Mouse (Mus musculus): ENCODE results near the gene Rpl3. TPM values are rescaled to one million over a fixed set of nuclear protein-coding genes. Genes with fewer than 3 reads are reported as not detected.
A peak's percentile ranks its signal among the peaks of the same experiment; 100 is the strongest.

The Rpl3 gene
- total RNA-seq, 2 experiments from 2014 or later = 475 to 533 TPM

- no peak for DNase-seq (ENCODE audit: low spot score in 2 of 2)
Measured at GRCm38 (mm10) chr15:80115866-80116794, 24.5 kb upstream of the Rpl3 start.

DNA sequence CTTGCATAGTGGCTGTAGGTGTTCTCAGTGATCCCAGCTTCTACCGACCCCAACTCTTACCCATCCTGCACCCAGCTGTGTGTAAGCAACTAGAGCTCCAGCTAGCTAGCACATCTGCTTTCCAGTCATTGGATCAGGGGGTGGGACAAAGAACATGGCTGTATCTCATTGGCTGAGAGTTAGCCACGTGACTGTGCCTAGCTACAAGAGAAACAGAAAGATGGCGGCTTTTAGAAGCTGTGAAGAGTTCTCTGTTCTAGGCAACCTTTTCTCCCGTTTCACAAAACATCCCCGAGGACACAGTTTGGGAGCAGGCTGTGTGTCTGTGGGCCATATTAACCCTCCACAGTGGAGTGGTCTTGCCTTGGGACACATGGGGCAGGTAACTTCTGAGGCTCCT, 23.6 kb upstream of the Rpl3 start:
- DNase-seq (ENCODE audit: low spot score in 2 of 2) = no peak

GRCm38 (mm10) chr15:80114414-80114813, 22.7 kb upstream of the Rpl3 start:
- DNase-seq (ENCODE audit: low spot score in 2 of 2) = no peak

DNA sequence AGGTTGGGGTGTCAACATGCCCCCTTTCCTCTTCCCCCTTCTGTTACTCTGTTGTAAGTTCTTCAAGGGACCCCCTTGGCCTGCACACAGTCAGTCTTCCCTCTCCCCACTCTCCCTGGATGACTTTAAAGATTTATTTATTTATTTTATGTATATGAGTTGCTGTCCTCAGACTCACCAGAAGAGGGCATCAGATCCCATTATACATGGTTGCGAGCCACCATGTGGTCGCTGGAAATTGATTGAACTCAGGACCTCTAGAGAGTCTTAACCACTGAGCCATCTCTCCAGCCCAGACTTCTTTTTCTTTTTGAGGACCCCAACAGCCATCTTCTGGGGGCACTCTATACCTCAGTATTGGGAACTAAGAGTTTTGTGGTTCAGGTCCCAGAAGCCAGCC, 20.8 kb upstream of the Rpl3 start:
- DNase-seq (ENCODE audit: low spot score in 2 of 2) = no peak

- DNase-seq (ENCODE audit: low spot score in 2 of 2) = no peak
Measured at GRCm38 (mm10) chr15:80111436-80111835, 19.8 kb upstream of the Rpl3 start.

DNA sequence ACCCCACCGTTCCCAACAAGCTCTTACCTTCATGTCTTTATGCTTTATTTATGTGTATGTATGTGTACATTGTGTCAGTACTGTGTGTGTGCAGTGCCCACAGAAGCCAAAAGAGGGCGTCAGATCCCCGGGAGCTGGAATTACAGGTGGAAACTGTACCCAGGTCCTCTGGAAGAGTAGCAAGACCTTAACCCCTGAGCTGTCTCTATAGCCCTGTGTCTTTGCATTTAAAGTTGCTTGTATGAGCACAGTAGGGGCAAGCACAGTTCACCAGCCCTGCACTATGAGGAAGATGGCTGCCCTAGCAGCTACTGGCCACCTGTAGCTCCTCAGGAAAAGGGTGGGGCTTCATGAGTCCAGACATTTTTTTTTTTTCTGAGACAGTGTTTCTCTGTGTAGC, 15.9 kb upstream of the Rpl3 start:
- DNase-seq (ENCODE audit: low spot score in 2 of 2) = no peak

- no peak for DNase-seq (ENCODE audit: low spot score in 2 of 2)
Measured at GRCm38 (mm10) chr15:80107143-80107542, 15.5 kb upstream of the Rpl3 start.

GRCm38 (mm10) chr15:80105490-80106410, 14.1 kb upstream of the Rpl3 start:
- no peak for DNase-seq (ENCODE audit: low spot score in 2 of 2)

DNA sequence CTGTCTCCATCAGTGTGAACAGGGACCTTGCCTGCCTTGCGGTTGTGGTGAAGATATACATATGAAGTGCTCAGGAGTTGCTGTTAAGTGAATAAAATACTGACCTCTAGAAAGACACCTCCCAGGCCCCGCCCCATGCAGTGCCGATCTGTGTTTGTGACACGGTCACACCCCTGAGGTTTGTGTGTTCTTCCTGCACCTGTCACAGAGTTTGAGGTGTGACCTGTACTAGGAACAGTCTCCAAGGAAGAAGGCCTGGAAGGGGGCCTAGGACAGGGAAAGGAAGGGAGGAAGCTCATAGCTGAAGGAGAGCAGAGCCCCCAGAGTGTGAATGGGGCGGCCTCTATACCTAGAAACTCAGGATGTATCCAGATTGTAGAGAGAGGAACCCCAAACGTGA, 10.8 kb upstream of the Rpl3 start:
- no peak for DNase-seq (ENCODE audit: low spot score in 2 of 2)

DNA sequence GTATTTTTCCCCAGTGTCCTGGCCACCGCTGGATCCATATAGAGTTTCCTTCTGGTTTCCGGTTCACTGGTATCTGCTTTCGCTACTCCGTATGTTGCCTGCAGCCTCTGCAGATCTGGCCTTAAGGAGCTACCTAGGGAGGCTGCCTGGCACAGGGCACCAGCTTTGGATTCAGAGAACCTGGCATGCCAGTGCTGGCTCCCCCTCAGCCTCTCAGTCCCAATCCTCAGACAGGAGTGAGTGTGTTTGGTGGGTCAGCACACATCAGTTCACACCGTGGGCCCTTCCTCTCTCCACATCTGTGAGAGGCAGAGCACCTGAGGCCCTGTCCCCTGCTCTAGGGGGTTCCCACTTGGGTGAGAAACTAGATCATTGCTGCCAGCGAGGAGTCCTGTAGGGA, 9.8 kb upstream of the Rpl3 start:
- no peak for DNase-seq (ENCODE audit: low spot score in 2 of 2)

DNA sequence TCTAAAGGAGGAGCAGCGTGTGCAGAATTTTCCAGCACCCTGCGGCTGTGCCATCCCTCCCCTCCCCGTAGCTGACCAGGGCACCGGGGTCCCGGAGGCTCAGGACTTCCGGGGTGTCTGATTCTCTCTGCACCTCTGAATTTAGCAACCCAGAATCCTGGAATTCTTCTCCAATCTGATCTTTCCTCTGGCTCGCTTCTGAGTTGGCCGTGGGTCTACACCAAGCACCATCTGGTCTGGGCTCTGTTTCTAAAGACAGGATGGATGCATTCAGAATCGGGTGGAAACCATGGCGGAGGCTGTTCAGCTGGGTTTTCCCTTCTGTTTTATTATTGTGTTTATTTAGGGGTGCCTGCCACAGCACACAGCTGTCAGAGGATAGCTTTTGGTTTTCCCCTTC, 9.2 kb upstream of the Rpl3 start:
- no peak for DNase-seq (ENCODE audit: low spot score in 2 of 2)

- no peak for DNase-seq (ENCODE audit: low spot score in 2 of 2)
Measured at GRCm38 (mm10) chr15:80100196-80100595, 8.5 kb upstream of the Rpl3 start.

DNA sequence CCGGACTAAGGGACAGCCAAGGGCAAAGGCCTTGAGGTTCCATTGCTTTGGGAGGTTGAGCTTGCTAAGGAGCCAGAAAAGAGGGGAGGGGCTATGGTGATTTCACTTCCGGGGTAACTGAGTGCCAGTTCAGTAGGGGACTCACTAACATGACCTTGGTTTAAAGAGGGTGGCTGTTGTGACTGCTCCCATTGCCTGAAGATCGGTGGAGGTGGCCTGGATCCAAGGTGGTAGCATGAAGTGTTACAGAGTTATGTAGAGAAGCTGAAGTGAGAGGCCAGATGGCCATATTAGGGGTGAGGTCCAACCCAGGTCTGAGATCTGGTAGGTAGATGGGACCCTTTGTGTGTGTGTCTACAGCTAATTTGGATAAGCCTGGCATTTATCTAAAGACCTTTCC, 7.8 kb upstream of the Rpl3 start:
- no peak for DNase-seq (ENCODE audit: low spot score in 2 of 2)

GRCm38 (mm10) chr15:80098809-80099208, 7.1 kb upstream of the Rpl3 start:
- DNase-seq (ENCODE audit: low spot score in 2 of 2) = no peak

DNA sequence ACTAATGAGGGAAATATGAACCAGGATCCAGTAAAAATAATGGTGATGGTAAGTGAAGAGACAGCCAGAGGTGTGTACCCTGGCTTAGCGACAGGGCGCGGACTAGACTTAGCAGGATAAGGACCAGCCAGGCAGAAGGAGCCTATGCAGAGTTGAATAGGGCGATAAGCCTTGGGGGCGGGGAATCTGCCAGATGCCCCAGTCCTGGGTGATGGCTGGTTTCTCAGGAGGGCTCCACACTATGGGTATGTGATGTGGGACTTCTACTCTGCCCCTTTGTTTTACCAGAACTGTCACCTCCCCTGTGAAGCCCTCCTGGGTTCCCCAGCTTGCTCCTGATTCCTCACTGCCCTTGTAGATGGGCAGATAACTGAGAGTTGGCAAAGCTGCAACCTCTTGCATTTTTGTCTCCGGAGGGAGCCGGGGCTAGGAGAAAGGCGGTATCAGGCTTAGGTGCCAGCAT, 6.4 kb upstream of the Rpl3 start:
- no peak for DNase-seq (ENCODE audit: low spot score in 2 of 2)

- DNase-seq (ENCODE audit: low spot score in 2 of 2) = peak in 1 of 2 experiments; percentile 49
Measured at GRCm38 (mm10) chr15:80096946-80097881, 5.5 kb upstream of the Rpl3 start.

GRCm38 (mm10) chr15:80096406-80096805, 4.7 kb upstream of the Rpl3 start:
- DNase-seq (ENCODE audit: low spot score in 2 of 2) = no peak

DNA sequence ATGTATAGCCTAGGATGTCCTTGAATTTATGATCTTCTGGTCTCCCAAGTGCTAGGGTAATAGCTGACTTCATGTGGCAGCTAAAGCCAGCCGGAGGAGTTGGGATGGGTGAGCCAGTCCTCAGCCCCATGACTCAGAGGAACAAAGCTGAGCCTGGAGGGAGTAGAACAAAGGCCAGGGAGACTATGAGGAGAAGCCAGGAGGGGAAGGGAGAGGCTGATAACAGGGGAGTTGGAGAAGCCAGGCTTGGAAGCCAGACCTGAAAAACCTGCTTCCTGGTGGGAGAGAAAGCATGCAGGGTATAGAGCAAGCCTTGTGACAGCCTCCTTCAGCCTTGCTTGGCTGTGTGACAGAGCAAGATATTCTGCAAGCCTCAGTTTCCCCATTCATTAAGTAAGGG, 3.9 kb upstream of the Rpl3 start:
- DNase-seq (ENCODE audit: low spot score in 2 of 2) = no peak

- no peak for DNase-seq (ENCODE audit: low spot score in 2 of 2)
Measured at GRCm38 (mm10) chr15:80094201-80094600, 2.5 kb upstream of the Rpl3 start.

- no peak for DNase-seq (ENCODE audit: low spot score in 2 of 2)
Measured at GRCm38 (mm10) chr15:80092599-80092998, 931 bp upstream of the Rpl3 start.

- no peak for DNase-seq (ENCODE audit: low spot score in 2 of 2)
Measured at GRCm38 (mm10) chr15:80092041-80092441, 373 bp upstream of the Rpl3 start.
